Mouse (Mus musculus) hindbrain, embryonic 16.5 days (tissue): ENCODE measurements around the gene Ube2h. TPM values are rescaled to one million over a fixed set of nuclear protein-coding genes. Genes with fewer than 3 reads are reported as not detected.
"Not testable (repeated sequence)": the region's sequence is repeated elsewhere in the genome, so short reads cannot be mapped to it uniquely, and the experiment has no call there.

Experiments used
- ATAC-seq: fragments of 200-750 bp; cut with Nextera tagmentation; 2 replicates; pipeline ENCODE4 v1.8.0; 2017; ENCODE audit warnings: moderate TSS enrichment, moderate library complexity
- H3K27ac ChIP-seq: fragments of 300-500 bp; sonication (generic); 2 replicates; pipeline ENCODE4 v1.5.1; 2014; ENCODE audit warnings: low read depth, mild to moderate bottlenecking, control low read depth, low read length, moderate library complexity
- H3K27me3 ChIP-seq: fragments of 300-500 bp; sonication (generic); replicated peaks from 2 replicates; pipeline ENCODE4 v1.6.1; 2014; ENCODE audit warnings: low read length; ENCODE audit not compliant: control insufficient read depth, insufficient read depth
- H3K36me3 ChIP-seq: fragments of 300-500 bp; sonication (generic); 2 replicates; pipeline ENCODE4 v1.6.1; 2014; ENCODE audit warnings: mild to moderate bottlenecking, low read length, moderate library complexity, mixed read lengths; ENCODE audit not compliant: control insufficient read depth, insufficient read depth
- H3K4me1 ChIP-seq: fragments of 300-500 bp; sonication (generic); 2 replicates; pipeline ENCODE4 v1.6.1; 2014; ENCODE audit warnings: low read depth, low read length; ENCODE audit not compliant: control insufficient read depth, insufficient read depth
- H3K4me2 ChIP-seq: fragments of 300-500 bp; sonication (generic); 2 replicates; pipeline ENCODE4 v1.6.1; 2014; ENCODE audit warnings: mild to moderate bottlenecking, low read length, control low read depth, moderate library complexity
- H3K4me3 ChIP-seq: fragments of 300-500 bp; sonication (generic); 2 replicates; pipeline ENCODE4 v1.5.1; 2014; ENCODE audit warnings: mild to moderate bottlenecking, low read length, control low read depth, moderate library complexity
- H3K9ac ChIP-seq: fragments of 300-500 bp; sonication (generic); 2 replicates; pipeline ENCODE4 v1.6.1; 2014; ENCODE audit warnings: low read depth, mild to moderate bottlenecking, control low read depth, low read length, moderate library complexity
- H3K9me3 ChIP-seq: fragments of 300-500 bp; sonication (generic); 2 replicates; pipeline ENCODE4 v1.6.1; 2014; ENCODE audit warnings: mild to moderate bottlenecking, low read length, moderate library complexity; ENCODE audit not compliant: control insufficient read depth
- WGBS: fragments of 180-500 bp; shearing (Covaris S2); extraction: QIAGEN DNeasy Blood & Tissue Kit; methylation state at CpG from one replicate; pipeline ENCODE4 v1.1.7; 2014; 5-methylcytosine and 5-hydroxymethylcytosine counted together
- polyA plus RNA-seq: library from polyadenylated mRNA; unstranded; fragments of >200 nt; fragmentation: Nextera tagmentation; extraction: Ambion mirVana; gene quantifications from 2 replicates; pipeline ENCODE4 v1.2.1, GENCODE M21; 2015

Gene Ube2h
- polyA plus RNA-seq, 1 experiment from 2014 or later = 53.1 TPM

DNA sequence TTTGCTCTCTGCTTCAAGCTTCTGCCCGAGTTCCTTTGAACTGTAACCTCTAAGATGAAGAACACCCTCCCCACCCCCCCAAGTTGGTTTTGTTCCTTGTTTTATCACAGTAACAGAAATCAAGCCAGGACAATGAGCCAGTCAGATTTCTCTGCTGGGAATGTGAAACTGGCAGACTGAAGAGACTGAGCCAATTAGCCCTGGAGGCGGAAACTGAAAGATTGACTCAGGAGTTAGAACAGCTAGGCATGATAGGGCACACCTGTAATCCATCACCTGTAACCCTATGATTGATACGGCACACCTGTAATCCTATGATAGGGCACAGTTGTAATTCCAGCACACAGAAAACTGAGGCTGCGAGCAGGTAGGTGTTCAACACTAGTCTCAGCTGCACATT lies 27.9 kb upstream of the Ube2h start:
- Histone ChIP-seq H3K27me3 (no peaks in the 10 kb centered on the region), H3K36me3 (no peaks in the 10 kb centered on the region), H3K9ac (no peak overlapping the region), H3K4me3 (no peak overlapping the region), H3K4me1 (no peaks in the 10 kb centered on the region), H3K9me3 (no peaks in the 10 kb centered on the region), H3K27ac (no peak overlapping the region), H3K4me2 (no peak overlapping the region)
- WGBS = 75% methylated on average over 4 of the region's 4 CpGs
- ATAC-seq = no peak

DNA sequence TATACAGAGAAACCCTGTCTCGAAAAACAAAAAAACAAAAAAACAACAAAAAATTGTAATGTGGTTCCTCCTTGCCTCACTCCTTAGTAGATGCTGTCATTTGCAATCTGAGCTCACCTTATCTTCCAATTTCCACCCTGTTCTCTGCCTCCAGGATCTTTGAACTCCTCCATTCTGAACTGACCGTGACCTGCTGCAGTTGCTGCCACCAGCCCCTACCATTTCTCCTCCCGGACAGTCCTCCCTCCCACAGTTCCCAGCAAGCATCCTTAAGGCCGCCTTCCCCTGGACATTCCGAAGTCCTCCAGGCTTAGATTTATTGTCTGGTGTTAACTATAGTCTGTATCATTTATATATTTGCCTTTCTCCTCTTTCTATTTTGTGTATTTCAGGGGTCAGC lies 26.4 kb upstream of the Ube2h start:
- no peak for ATAC-seq
- 82% methylated on average over 5 of the region's 5 CpGs for WGBS
- Histone ChIP-seq H3K27ac (no peak overlapping the region), H3K4me3 (no peak overlapping the region), H3K36me3 (no peaks in the 10 kb centered on the region), H3K27me3 (no peaks in the 10 kb centered on the region), H3K4me1 (no peaks in the 10 kb centered on the region), H3K9me3 (no peaks in the 10 kb centered on the region), H3K4me2 (no peak overlapping the region), H3K9ac (no peak overlapping the region)

DNA sequence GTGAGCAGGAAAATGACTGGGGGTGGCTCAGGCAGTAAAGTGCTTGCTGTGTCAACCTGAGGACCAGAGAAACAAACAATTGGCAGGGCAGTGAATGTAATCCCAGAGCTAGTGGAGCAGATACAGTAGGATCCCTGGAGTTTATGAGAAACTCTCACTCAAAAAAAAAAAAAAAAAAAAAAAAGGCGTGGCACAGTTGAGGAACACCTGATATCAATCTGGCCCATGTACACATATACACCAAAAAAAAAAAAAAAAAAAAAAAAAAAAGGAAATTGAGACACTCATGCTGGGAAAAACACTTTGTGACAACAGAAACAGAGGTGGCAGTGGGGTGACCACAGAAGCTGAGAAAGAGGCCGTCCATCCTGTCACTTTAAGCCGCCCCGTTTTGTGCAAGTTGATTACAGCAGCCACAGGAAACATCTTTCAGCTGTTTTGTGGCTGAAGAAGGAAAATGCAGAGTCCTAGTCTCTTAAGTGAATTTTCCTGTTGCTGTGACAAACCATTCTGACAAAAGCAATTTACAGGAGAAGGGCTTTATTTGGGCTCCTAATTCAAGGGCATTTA lies 21.7 kb upstream of the Ube2h start:
- no peaks in the 10 kb centered on the region for H3K27me3 ChIP-seq

DNA sequence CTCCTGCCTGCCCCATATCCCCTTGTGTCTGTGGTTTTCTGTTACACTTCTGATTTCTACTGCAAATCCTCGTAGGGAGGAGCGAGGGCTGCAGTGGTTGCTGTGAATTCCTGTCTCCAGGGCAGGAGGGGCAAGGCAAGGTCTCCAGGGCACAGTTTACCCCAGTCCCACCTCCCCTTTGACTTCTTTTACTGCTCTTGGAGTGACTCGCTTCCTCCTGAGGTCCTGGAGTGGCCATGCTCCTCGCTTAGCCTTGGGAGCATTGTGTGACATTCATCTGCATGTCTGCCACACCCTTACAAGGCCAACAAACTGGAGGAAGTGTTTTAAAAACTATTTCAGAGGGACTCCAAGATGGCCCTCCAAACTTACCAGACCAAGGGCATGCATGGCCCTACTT lies 16.7 kb upstream of the Ube2h start:
- WGBS = 71% methylated on average over 4 of the region's 4 CpGs
- H3K4me1 ChIP-seq = no peaks in the 10 kb centered on the region
- no peaks in the 10 kb centered on the region for H3K36me3 ChIP-seq
- H3K4me2 ChIP-seq = no peak overlapping the region
- no peak overlapping the region for H3K9ac ChIP-seq
- ATAC-seq = no peak
- no peak overlapping the region for H3K4me3 ChIP-seq
- H3K27ac ChIP-seq = no peak overlapping the region
- no peaks in the 10 kb centered on the region for H3K9me3 ChIP-seq
- no peaks in the 10 kb centered on the region for H3K27me3 ChIP-seq

More for the DNA sequence above, 21.7 kb upstream of the Ube2h start:
- Histone ChIP-seq H3K4me3 (no peak overlapping the region), H3K4me2 (no peak overlapping the region), H3K9ac (no peak overlapping the region), H3K36me3 (no peaks in the 10 kb centered on the region), H3K27ac (no peak overlapping the region), H3K4me1 (no peaks in the 10 kb centered on the region), H3K9me3 (no peaks in the 10 kb centered on the region)
- ATAC-seq = no peak
- 84% methylated on average over 4 of the region's 4 CpGs for WGBS

DNA sequence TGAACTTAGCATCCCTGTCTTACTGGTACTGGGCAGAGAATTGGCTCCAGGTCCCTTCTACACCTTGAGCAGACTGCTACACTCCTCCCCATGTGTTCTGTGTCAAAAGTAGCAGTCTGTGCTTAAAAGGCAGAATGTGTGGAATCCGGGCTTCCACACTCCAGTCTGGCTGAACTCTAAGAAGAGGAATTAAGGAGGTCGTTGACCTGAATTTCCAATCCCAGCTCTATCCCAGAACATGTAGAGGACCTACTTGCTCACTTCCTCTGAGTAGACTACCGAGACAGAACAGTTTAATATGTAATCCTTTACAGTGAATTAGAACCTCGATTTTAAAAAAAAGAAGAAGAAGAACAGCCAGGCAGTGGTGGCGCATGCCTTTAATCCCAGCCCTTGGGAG lies 14.9 kb upstream of the Ube2h start:
- Histone ChIP-seq H3K4me3 (no peak overlapping the region), H3K9me3 (no peaks in the 10 kb centered on the region), H3K27ac (no peak overlapping the region), H3K36me3 (no peaks in the 10 kb centered on the region), H3K4me1 (no peaks in the 10 kb centered on the region), H3K4me2 (no peak overlapping the region), H3K27me3 (no peaks in the 10 kb centered on the region), H3K9ac (no peak overlapping the region)
- ATAC-seq = no peak
- WGBS = 88% methylated on average over 5 of the region's 5 CpGs

DNA sequence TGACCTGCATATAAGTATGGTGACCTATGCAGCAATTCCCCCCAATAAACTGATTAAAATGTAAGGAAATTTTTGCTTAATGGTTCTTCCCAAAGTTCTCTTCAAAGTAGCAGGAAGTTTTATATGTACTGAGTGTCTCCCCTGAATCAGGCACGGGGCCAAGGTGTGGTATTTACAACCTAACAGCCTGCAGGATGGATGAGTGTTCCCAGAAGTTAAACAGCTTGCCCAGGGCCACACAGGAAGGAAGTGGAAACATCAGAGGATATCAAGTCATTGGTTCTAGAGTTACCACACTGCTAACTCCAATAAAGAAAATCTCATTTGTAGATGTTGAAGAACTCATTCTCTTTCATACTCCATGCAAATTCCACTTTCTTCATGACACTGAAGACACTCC lies 7.7 kb upstream of the Ube2h start:
- no peaks in the 10 kb centered on the region for H3K27me3 ChIP-seq
- no peak overlapping the region for H3K4me3 ChIP-seq
- no peak for ATAC-seq
- no peaks in the 10 kb centered on the region for H3K4me1 ChIP-seq
- no peak overlapping the region for H3K4me2 ChIP-seq
- no peaks in the 10 kb centered on the region; the same call in 1 of the 2 replicates for H3K9me3 ChIP-seq
- H3K36me3 ChIP-seq = no peaks in the 10 kb centered on the region
- no peak overlapping the region for H3K27ac ChIP-seq
- WGBS = 82% methylated on average over 1 of the region's 1 CpGs
- no peak overlapping the region for H3K9ac ChIP-seq

DNA sequence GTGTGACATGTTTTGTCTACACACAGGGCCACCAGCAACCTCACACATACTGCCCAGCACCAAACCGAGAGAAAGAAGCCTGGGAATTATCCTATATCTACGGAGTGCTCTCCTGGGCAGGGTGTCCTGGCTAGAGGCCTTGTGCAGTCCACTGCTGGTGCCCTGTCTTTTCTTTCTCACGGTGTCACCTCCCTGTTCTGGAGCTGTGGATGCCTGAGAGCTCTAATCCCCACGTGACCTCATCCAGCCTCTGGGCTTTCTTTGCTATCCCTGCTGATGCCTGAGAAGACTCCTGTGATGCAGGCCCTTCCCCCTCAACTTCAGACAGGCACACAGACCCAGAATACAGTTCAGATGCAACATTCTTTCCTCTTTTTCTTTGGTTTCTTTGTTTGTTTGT lies 4.4 kb upstream of the Ube2h start:
- no peak overlapping the region for H3K9ac ChIP-seq
- H3K27me3 ChIP-seq = no peaks in the 10 kb centered on the region
- no peak overlapping the region for H3K4me2 ChIP-seq
- ATAC-seq = no peak
- H3K9me3 ChIP-seq = no peaks in the 10 kb centered on the region; the same call in 1 of the 2 replicates
- no peaks in the 10 kb centered on the region for H3K36me3 ChIP-seq
- no peak overlapping the region for H3K27ac ChIP-seq
- H3K4me1 ChIP-seq = peaks cover 3% of the 10 kb centered on the region; the same call in 1 of the 2 replicates
- WGBS = 52% methylated on average over 4 of the region's 4 CpGs
- H3K4me3 ChIP-seq = no peak overlapping the region

DNA sequence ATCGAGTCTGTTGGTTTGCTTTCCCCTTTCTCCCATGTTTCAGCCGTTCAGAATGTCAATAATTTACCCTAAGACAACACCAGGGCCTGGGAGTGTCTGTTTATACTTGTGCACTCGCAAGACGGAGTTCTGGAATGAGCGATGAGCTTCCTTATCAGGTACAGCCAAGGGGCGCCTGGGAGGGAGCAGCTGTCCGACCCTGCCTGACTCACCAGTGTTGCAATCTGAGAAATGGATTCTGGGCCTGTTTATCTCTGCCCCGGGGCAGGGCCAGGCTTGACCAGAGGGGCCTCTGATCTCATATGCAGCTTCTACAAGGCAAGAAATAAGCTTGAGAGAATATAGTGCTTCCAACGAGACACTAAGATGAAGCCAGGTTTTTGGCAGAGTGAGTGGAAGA lies 3.4 kb upstream of the Ube2h start:
- WGBS = 74% methylated on average over 9 of the region's 9 CpGs
- Histone ChIP-seq H3K36me3 (no peaks in the 10 kb centered on the region), H3K9ac (no peak overlapping the region), H3K9me3 (no peaks in the 10 kb centered on the region), H3K4me2 (no peak overlapping the region), H3K27me3 (no peaks in the 10 kb centered on the region), H3K27ac (no peak overlapping the region), H3K4me1 (peaks cover 3% of the 10 kb centered on the region; the same call in 1 of the 2 replicates), H3K4me3 (no peak overlapping the region)
- ATAC-seq = no peak

DNA sequence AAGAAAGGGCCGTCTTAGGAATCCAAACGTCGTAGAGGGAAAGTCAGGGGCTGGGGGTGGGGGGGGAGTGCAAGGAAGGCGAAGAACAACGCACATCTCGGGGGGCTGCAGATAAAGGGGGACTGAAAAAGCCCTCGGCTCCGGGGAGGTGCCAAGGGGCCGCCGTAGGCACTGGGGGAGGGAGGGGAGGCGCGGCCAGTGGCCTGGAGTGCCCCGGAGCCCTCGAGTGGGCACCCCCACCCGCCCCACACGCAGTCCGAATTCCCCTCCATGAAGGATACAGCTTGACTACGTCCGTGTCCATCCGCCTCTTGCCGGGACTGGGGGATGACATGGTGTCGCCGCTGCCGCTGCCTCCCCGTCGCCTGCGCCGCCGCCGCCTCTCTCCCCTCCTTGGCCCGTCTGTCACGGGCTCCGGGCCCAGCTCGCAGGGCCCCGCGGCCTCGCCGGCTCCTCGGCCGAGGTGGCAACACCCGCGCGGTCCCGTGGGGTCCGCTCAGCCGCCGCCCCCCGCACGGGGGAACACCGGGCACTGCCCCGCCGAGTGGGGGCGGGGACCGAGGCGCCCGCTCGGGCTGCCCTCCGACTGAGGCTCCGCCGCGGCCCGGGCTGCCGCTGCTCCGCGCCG lies 454 bp downstream of the Ube2h start:
- not testable (repeated sequence) for H3K36me3 ChIP-seq, H3K27me3 ChIP-seq, H3K9me3 ChIP-seq
- Histone ChIP-seq H3K4me1 (peaks cover 24% of the 10 kb centered on the region), H3K27ac (peak overlapping the region; percentile 94), H3K4me2 (peak overlapping the region; percentile 92), H3K4me3 (peak overlapping the region; percentile 77), H3K9ac (peak overlapping the region; percentile 87)
- ATAC-seq = peak; percentile 72
- WGBS = 0% methylated on average over 31 of the region's 66 CpGs
